Mouse (Mus musculus) olfactory bulb, adult 2 months (tissue): ENCODE results near the gene Drg1.

Experiments used
- CTCF ChIP-seq: fragments of 200-500 bp; IDR thresholded peaks from 2 replicates; pipeline ENCODE4 v1.5.1; 2012; ENCODE audit warnings: low read depth, mild to moderate bottlenecking, low read length, moderate library complexity; ENCODE audit not compliant: insufficient read depth
- POLR2A ChIP-seq: fragments of 200-500 bp; IDR thresholded peaks from 2 replicates; pipeline ENCODE4 v1.6.1; 2012; ENCODE audit warnings: mild to moderate bottlenecking, low read depth, low read length, moderate library complexity; ENCODE audit not compliant: insufficient read depth

DNA sequence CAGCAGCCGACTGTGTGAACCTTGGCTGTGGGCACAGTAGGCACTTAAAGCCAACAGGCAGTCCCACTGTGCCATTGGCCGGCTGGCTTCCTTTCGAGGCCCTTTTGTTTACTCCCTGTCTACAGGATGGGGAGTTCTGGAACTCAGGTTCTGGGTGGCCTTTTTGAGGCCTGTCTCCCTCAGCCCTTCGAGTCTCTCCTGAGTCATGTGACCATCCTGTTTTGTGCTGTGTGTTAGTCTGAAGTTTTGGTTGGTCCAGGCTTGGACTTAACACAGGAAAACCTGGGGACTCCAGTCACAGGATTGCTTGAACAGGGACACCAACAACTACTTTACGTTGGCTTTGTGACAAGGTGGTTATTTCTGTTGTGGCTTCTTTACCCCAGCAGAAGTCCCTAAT lies 29.8 kb upstream of the Drg1 start:
- TF ChIP-seq POLR2A, result no peak
- no peak for TF ChIP-seq CTCF
